Mouse (Mus musculus) kidney, adult 2 months (tissue): ENCODE results near the gene Tlr8. TPM values are rescaled to one million over a fixed set of nuclear protein-coding genes. Genes with fewer than 3 reads are reported as not detected.
A peak's percentile ranks its signal among the peaks of the same experiment; 100 is the strongest.

Experiments
- DNase-seq: peaks from one replicate; pipeline ENCODE4 v3.0.0; 2021
- H3K27ac ChIP-seq: fragments of 200-500 bp; 2 replicates; pipeline ENCODE4 v1.5.1; 2012; ENCODE audit warnings: low read depth, low read length, control low read depth, inconsistent platforms; ENCODE audit not compliant: insufficient read depth
- H3K27me3 ChIP-seq: fragments of 200-500 bp; replicated peaks from 2 replicates; pipeline ENCODE4 v1.6.1; 2012; ENCODE audit warnings: mild to moderate bottlenecking, moderate library complexity, low read length, inconsistent platforms; ENCODE audit not compliant: control insufficient read depth, insufficient read depth
- H3K36me3 ChIP-seq: fragments of 200-500 bp; 2 replicates; pipeline ENCODE4 v1.6.1; 2012; ENCODE audit warnings: mild to moderate bottlenecking, moderate library complexity, low read length, inconsistent platforms; ENCODE audit not compliant: control insufficient read depth, insufficient read depth
- H3K4me1 ChIP-seq: fragments of 200-500 bp; 2 replicates; pipeline ENCODE4 v1.6.1; 2011; ENCODE audit warnings: low read length; ENCODE audit not compliant: control insufficient read depth, insufficient read depth
- H3K4me3 ChIP-seq: fragments of 200-500 bp; 2 replicates; pipeline ENCODE4 v1.5.1; 2011; ENCODE audit warnings: mild to moderate bottlenecking, low read depth, low read length, control low read depth; ENCODE audit not compliant: insufficient read depth
- CTCF ChIP-seq: fragments of 200-500 bp; conservative IDR thresholded peaks from 2 replicates; pipeline ENCODE4 v1.5.1; 2011; ENCODE audit warnings: low read depth, mild to moderate bottlenecking, control low read depth, low read length, moderate library complexity, mixed read lengths; ENCODE audit not compliant: insufficient read depth, insufficient read length
- POLR2A ChIP-seq: fragments of 200-500 bp; IDR thresholded peaks from one replicate; pipeline ENCODE4 v1.6.1; 2011; ENCODE audit warnings: low read depth, low read length, control low read depth
- WGBS: fragments of 180-500 bp; shearing (Covaris S2); methylation state at CpG from one replicate; pipeline ENCODE4 v1.1.7; 2018; 5-methylcytosine and 5-hydroxymethylcytosine counted together
- polyA plus RNA-seq: library from polyadenylated mRNA; depleted of rRNA; stranded (reverse); fragments of >200 nt; gene quantifications from 2 replicates; pipeline ENCODE4 v1.2.3, GENCODE M21; 2012

Tlr8 gene
- polyA plus RNA-seq, 1 experiment: 0.30 TPM

DNA sequence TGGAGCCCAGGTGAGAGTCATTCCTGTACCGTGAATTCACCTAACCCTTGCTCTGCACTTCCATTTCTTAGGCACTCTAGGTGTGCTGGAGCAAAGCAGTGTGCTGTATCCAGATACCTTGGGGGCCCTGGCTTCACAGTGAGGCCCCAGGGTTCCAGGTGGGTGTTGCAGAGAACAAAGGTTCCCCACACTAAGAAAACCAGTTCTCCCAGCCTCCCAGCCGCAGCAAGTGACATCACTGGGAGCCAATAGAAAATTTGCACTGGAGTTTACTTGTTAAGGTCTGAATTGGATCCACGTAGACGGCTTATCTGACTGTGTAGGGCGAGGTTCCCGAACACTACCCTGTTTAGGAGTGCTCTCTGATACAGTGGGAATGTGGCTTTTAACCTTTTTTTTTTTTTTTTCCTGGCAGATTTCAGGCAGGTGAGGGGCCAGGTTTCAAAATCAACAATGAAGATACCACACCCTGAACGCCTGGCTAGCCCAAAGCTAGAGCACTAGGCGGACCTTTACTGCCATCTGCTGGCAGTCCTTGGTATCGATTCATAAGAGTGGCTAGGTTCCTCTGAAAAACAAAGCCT, 30.9 kb downstream of the Tlr8 start:
- 21% methylated on average over 9 of the region's 9 CpGs for WGBS
- Histone ChIP-seq H3K4me3 (no peak overlapping the region), H3K36me3 (no peaks in the 10 kb centered on the region), H3K4me1 (no peaks in the 10 kb centered on the region), H3K27me3 (no peaks in the 10 kb centered on the region), H3K27ac (no peak overlapping the region)
- peak; percentile 66 for DNase-seq
- TF ChIP-seq CTCF: peak; percentile 76
- no peak for TF ChIP-seq POLR2A

GRCm38 (mm10) chrX:167231150-167231549, 33.0 kb downstream of the Tlr8 start:
- no peak overlapping the region for H3K27ac ChIP-seq
- H3K27me3 ChIP-seq: no peaks in the 10 kb centered on the region
- TF ChIP-seq POLR2A (no peak), CTCF (no peak)
- no peak overlapping the region for H3K4me3 ChIP-seq
- H3K4me1 ChIP-seq: no peaks in the 10 kb centered on the region
- peak; percentile 6 for DNase-seq
- H3K36me3 ChIP-seq: no peaks in the 10 kb centered on the region
- WGBS: 56% methylated on average over 8 of the region's 8 CpGs

- H3K4me1 ChIP-seq: no peaks in the 10 kb centered on the region
- H3K4me3 ChIP-seq: no peak overlapping the region
- H3K27ac ChIP-seq: no peak overlapping the region
- H3K36me3 ChIP-seq: no peaks in the 10 kb centered on the region
- WGBS: 67% methylated on average over 1 of the region's 1 CpGs
- TF ChIP-seq POLR2A: no peak
- TF ChIP-seq CTCF: no peak
- DNase-seq: no peak
- no peaks in the 10 kb centered on the region for H3K27me3 ChIP-seq
Observed at GRCm38 (mm10) chrX:167229819-167230218, 34.3 kb downstream of the Tlr8 start.

DNA sequence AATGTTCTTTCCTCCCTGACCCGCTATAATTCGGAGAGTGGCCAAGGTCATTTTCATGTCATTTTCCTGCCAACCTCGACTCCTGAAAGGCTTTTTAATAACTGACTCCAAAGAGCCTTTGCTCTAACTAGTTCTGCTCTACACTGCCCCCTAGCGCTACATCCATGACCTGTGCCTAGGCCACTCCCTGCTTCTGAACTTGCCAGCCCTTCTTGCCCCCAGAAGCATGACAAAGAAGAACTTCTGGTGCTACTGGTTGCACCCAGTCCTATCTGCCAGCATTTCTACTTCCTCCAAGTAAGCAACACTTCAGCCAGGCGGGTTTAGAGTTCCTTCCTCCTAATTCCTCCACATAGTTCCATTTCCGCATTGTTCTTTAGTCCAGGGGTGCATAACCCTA, 34.9 kb downstream of the Tlr8 start:
- 32% methylated on average over 6 of the region's 6 CpGs for WGBS
- H3K27me3 ChIP-seq: no peaks in the 10 kb centered on the region
- no peak overlapping the region for H3K4me3 ChIP-seq
- no peaks in the 10 kb centered on the region for H3K4me1 ChIP-seq
- no peaks in the 10 kb centered on the region for H3K36me3 ChIP-seq
- peak; percentile 57 for DNase-seq
- TF ChIP-seq CTCF: peak; percentile 52
- TF ChIP-seq POLR2A: no peak
- H3K27ac ChIP-seq: no peak overlapping the region

GRCm38 (mm10) chrX:167227756-167228155, 36.4 kb downstream of the Tlr8 start:
- TF ChIP-seq POLR2A (no peak), CTCF (no peak)
- no peak overlapping the region for H3K27ac ChIP-seq
- no peak overlapping the region for H3K4me3 ChIP-seq
- DNase-seq: no peak
- no peaks in the 10 kb centered on the region for H3K36me3 ChIP-seq
- 94% methylated on average over 6 of the region's 6 CpGs for WGBS
- H3K4me1 ChIP-seq: no peaks in the 10 kb centered on the region
- H3K27me3 ChIP-seq: no peaks in the 10 kb centered on the region

GRCm38 (mm10) chrX:167227138-167227537, 37.0 kb downstream of the Tlr8 start:
- Histone ChIP-seq H3K4me1 (no peaks in the 10 kb centered on the region), H3K27ac (no peak overlapping the region), H3K36me3 (no peaks in the 10 kb centered on the region), H3K4me3 (no peak overlapping the region), H3K27me3 (no peaks in the 10 kb centered on the region)
- 82% methylated on average over 7 of the region's 7 CpGs for WGBS
- peak; percentile 12 for DNase-seq
- no peak for TF ChIP-seq CTCF

GRCm38 (mm10) chrX:167226570-167226969, 37.6 kb downstream of the Tlr8 start:
- H3K4me1 ChIP-seq: no peaks in the 10 kb centered on the region
- DNase-seq: no peak
- no peaks in the 10 kb centered on the region for H3K27me3 ChIP-seq
- WGBS: 87% methylated on average over 5 of the region's 5 CpGs
- no peak overlapping the region for H3K4me3 ChIP-seq
- H3K36me3 ChIP-seq: no peaks in the 10 kb centered on the region
- no peak for TF ChIP-seq CTCF
- no peak for TF ChIP-seq POLR2A
- no peak overlapping the region for H3K27ac ChIP-seq

GRCm38 (mm10) chrX:167212707-167213106, 51.4 kb downstream of the Tlr8 start:
- Histone ChIP-seq H3K27ac (no peak overlapping the region), H3K4me3 (no peak overlapping the region), H3K27me3 (no peaks in the 10 kb centered on the region), H3K4me1 (no peaks in the 10 kb centered on the region), H3K36me3 (no peaks in the 10 kb centered on the region)
- WGBS: 6% methylated on average over 8 of the region's 8 CpGs
- TF ChIP-seq POLR2A (no peak), CTCF (peak; percentile 43; the same call in 1 of the 2 replicates)
- peak; percentile 51 for DNase-seq
